Mouse (Mus musculus): ENCODE results near the gene Irgm1. TPM values are rescaled to one million over a fixed set of nuclear protein-coding genes. Genes with fewer than 3 reads are reported as not detected.
"Not testable (repeated sequence)": the region's sequence is repeated elsewhere in the genome, so short reads cannot be mapped to it uniquely, and the experiment has no call there.

The Irgm1 gene
- polyA plus RNA-seq, 1 experiment from 2014 or later, result 14.4 TPM

- Histone ChIP-seq H3K4me2 (replicated peaks; ENCODE audit: low read depth) (peak overlapping the region; percentile 67), H3K9me3 (ENCODE audit: control insufficient read depth, low read length) (no peaks in the 10 kb centered on the region), H3K9ac (ENCODE audit: low read length) (no peak overlapping the region), H3K36me3 (ENCODE audit: control insufficient read depth, insufficient read depth, low read length) (no peaks in the 10 kb centered on the region), H3K4me1 (replicated peaks; ENCODE audit: control insufficient read depth, insufficient read depth) (0 out of 2 replicates have a peak, but pooled peaks cover 3% of the 10 kb centered on the region), H3K27me3 (ENCODE audit: control insufficient read depth, insufficient read depth, low read length) (no peaks in the 10 kb centered on the region), H3K27ac (replicated peaks) (no peak overlapping the region), H3K4me3 (ENCODE audit: low read depth, low read length) (peak overlapping the region; percentile 62)
- ATAC-seq (ENCODE audit: low FRiP score, low TSS enrichment) (no peak), DNase-seq (ENCODE audit: low spot score) (no peak)
- TF ChIP-seq CTCF (IDR thresholded peaks at IDR 0.05; ENCODE audit: low read depth), result no peak
- no peak for TF ChIP-seq EP300 (optimal IDR thresholded peaks at IDR 0.05)
- WGBS, result 31% methylated on average over 8 of the region's 9 CpGs
Measured at GRCm38 (mm10) chr11:48833078-48833730, 38.3 kb downstream of the Irgm1 start.

DNA sequence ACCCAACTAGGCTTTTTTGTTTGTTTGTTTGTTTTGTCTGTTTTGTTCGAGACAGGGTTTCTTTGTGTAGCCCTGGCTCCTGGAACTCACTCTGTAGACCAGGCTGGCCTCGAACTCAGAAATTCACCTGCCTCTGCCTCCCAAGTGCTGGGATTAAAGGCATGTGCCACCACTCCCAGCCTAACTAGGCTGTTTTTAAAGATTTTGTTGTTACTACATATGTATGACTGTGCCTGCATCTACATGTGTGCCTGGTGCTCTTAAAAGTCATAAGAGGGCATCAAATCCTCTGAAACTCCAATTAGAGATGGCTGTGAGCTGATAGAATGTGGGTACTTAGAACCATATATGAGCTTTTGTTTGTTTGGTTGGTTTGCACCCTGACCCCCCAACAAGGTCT lies 40.2 kb downstream of the Irgm1 start:
- no peak overlapping the region for H3K4me3 ChIP-seq (ENCODE audit: low read depth, low read length)
- no peaks in the 10 kb centered on the region for H3K36me3 ChIP-seq (ENCODE audit: control insufficient read depth, insufficient read depth, low read length)
- WGBS, result 78% methylated on average over 2 of the region's 2 CpGs
- H3K27me3 ChIP-seq (ENCODE audit: control insufficient read depth, insufficient read depth, low read length), result no peaks in the 10 kb centered on the region
- H3K9ac ChIP-seq (ENCODE audit: low read length), result no peak overlapping the region
- no peaks in the 10 kb centered on the region for H3K9me3 ChIP-seq (ENCODE audit: control insufficient read depth, low read length)
- no peaks in the 10 kb centered on the region for H3K4me1 ChIP-seq (replicated peaks; ENCODE audit: control insufficient read depth, insufficient read depth)
- ATAC-seq (ENCODE audit: low FRiP score, low TSS enrichment) (no peak), DNase-seq (ENCODE audit: low spot score) (no peak)
- H3K27ac ChIP-seq (replicated peaks), result no peak overlapping the region
- TF ChIP-seq EP300 (optimal IDR thresholded peaks at IDR 0.05), result no peak
- no peak for TF ChIP-seq CTCF (IDR thresholded peaks at IDR 0.05; ENCODE audit: low read depth)
- no peak overlapping the region for H3K4me2 ChIP-seq (replicated peaks; ENCODE audit: low read depth)

DNA sequence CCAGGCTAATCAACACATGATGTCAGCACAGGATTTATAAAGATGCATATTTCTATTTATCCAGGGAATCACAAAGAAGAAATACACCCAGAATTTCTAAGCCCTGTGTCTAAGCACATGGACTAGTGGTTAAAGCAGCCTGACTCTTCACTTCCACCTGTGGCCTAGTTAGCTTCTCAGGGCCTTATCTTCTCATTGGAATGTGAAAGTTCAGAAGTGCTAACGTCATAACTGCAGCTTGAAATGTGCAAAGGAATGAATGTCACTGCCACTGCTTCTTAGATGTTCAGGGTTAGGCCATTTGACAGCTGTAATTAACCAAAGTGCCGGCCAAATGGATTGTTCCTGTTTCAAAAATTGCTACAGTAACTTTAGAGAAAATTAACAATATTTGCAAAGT lies 41.2 kb downstream of the Irgm1 start:
- DNase-seq (ENCODE audit: low spot score), result no peak
- no peak overlapping the region for H3K4me2 ChIP-seq (replicated peaks; ENCODE audit: low read depth)
- no peaks in the 10 kb centered on the region for H3K9me3 ChIP-seq (ENCODE audit: control insufficient read depth, low read length)
- H3K4me3 ChIP-seq (ENCODE audit: low read depth, low read length), result no peak overlapping the region
- TF ChIP-seq EP300 (optimal IDR thresholded peaks at IDR 0.05), result no peak
- TF ChIP-seq CTCF (IDR thresholded peaks at IDR 0.05; ENCODE audit: low read depth), result no peak
- no peak for ATAC-seq (ENCODE audit: low FRiP score, low TSS enrichment)
- no peaks in the 10 kb centered on the region for H3K4me1 ChIP-seq (replicated peaks; ENCODE audit: control insufficient read depth, insufficient read depth)
- H3K36me3 ChIP-seq (ENCODE audit: control insufficient read depth, insufficient read depth, low read length), result no peaks in the 10 kb centered on the region
- WGBS, result 67% methylated on average over 2 of the region's 2 CpGs
- no peak overlapping the region for H3K27ac ChIP-seq (replicated peaks)
- H3K27me3 ChIP-seq (ENCODE audit: control insufficient read depth, insufficient read depth, low read length), result no peaks in the 10 kb centered on the region
- H3K9ac ChIP-seq (ENCODE audit: low read length), result no peak overlapping the region

- Histone ChIP-seq H3K9me3 (ENCODE audit: control insufficient read depth, low read length) (no peaks in the 10 kb centered on the region), H3K4me2 (replicated peaks; ENCODE audit: low read depth) (no peak overlapping the region), H3K27me3 (ENCODE audit: control insufficient read depth, insufficient read depth, low read length) (no peaks in the 10 kb centered on the region), H3K4me3 (ENCODE audit: low read depth, low read length) (no peak overlapping the region), H3K27ac (replicated peaks) (no peak overlapping the region), H3K36me3 (ENCODE audit: control insufficient read depth, insufficient read depth, low read length) (no peaks in the 10 kb centered on the region), H3K4me1 (replicated peaks; ENCODE audit: control insufficient read depth, insufficient read depth) (0 out of 2 replicates have a peak, but pooled peaks cover 3% of the 10 kb centered on the region), H3K9ac (ENCODE audit: low read length) (no peak overlapping the region)
- DNase-seq (ENCODE audit: low spot score), result no peak
- 72% methylated on average over 6 of the region's 6 CpGs for WGBS
- TF ChIP-seq EP300 (optimal IDR thresholded peaks at IDR 0.05) (no peak), CTCF (IDR thresholded peaks at IDR 0.05; ENCODE audit: low read depth) (no peak)
- no peak for ATAC-seq (ENCODE audit: low FRiP score, low TSS enrichment)
Measured at GRCm38 (mm10) chr11:48827926-48828325, 43.6 kb downstream of the Irgm1 start.

GRCm38 (mm10) chr11:48826752-48827096 lies 44.8 kb downstream of the Irgm1 start:
- Histone ChIP-seq H3K9me3 (ENCODE audit: control insufficient read depth, low read length) (no peaks in the 10 kb centered on the region), H3K9ac (ENCODE audit: low read length) (peak overlapping the region; percentile 52), H3K4me2 (replicated peaks; ENCODE audit: low read depth) (peak overlapping the region; percentile 63), H3K4me3 (ENCODE audit: low read depth, low read length) (peak overlapping the region; percentile 45), H3K4me1 (replicated peaks; ENCODE audit: control insufficient read depth, insufficient read depth) (0 out of 2 replicates have a peak, but pooled peaks cover 3% of the 10 kb centered on the region), H3K36me3 (ENCODE audit: control insufficient read depth, insufficient read depth, low read length) (no peaks in the 10 kb centered on the region), H3K27me3 (ENCODE audit: control insufficient read depth, insufficient read depth, low read length) (no peaks in the 10 kb centered on the region), H3K27ac (replicated peaks) (peak overlapping the region; percentile 65)
- TF ChIP-seq CTCF (IDR thresholded peaks at IDR 0.05; ENCODE audit: low read depth), result no peak
- no peak for TF ChIP-seq EP300 (optimal IDR thresholded peaks at IDR 0.05)
- ATAC-seq (ENCODE audit: low FRiP score, low TSS enrichment) (peak; percentile 25), DNase-seq (ENCODE audit: low spot score) (no peak)
- WGBS, result 4% methylated on average over 6 of the region's 6 CpGs

GRCm38 (mm10) chr11:48825979-48826751 lies 45.3 kb downstream of the Irgm1 start, which contains the start of the genes Trim7 and Gm12184:
TSS of gene Trim7 (plus strand) at chr11:48826140.
TSS of gene Gm12184 (minus strand) at chr11:48826655.
- not testable (repeated sequence) for H3K9me3 ChIP-seq (ENCODE audit: control insufficient read depth, low read length); DNase-seq (ENCODE audit: low spot score); H3K27me3 ChIP-seq (ENCODE audit: control insufficient read depth, insufficient read depth, low read length); H3K4me1 ChIP-seq (replicated peaks; ENCODE audit: control insufficient read depth, insufficient read depth); H3K36me3 ChIP-seq (ENCODE audit: control insufficient read depth, insufficient read depth, low read length)
- 1% methylated on average over 24 of the region's 92 CpGs for whole genome bisulfite sequencing
- H3K9ac ChIP-seq (ENCODE audit: low read length), result peak within 1 kb of the TSS; percentile 52
- H3K27ac ChIP-seq (replicated peaks), result peak within 1 kb of the TSS; percentile 65
- ATAC-seq (ENCODE audit: low FRiP score, low TSS enrichment), result peak; percentile 87
- peak within 1 kb of the TSS; percentile 63 for H3K4me2 ChIP-seq (replicated peaks; ENCODE audit: low read depth)
- TF ChIP-seq CTCF (IDR thresholded peaks at IDR 0.05; ENCODE audit: low read depth), result peak; percentile 41
- peak within 1 kb of the TSS; percentile 45 for H3K4me3 ChIP-seq (ENCODE audit: low read depth, low read length)

All from stomach, postnatal 0 days (tissue).